Mouse (Mus musculus): ENCODE results near the gene Fastkd5. TPM values are rescaled to one million over a fixed set of nuclear protein-coding genes. Genes with fewer than 3 reads are reported as not detected.
"Not testable (repeated sequence)": the region's sequence is repeated elsewhere in the genome, so short reads cannot be mapped to it uniquely, and the experiment has no call there.

Gene Fastkd5
- total RNA-seq, 2 experiments from 2014 or later, result 8.1 to 8.7 TPM

GRCm38 (mm10) chr2:130579791-130580190, 50.0 kb downstream of the Fastkd5 start:
- no peak for DNase-seq (ENCODE audit: low spot score in 2 of 2)

GRCm38 (mm10) chr2:130578148-130578547, 51.7 kb downstream of the Fastkd5 start:
- DNase-seq (ENCODE audit: low spot score in 2 of 2), result peak; percentile 67 to 69

- no peak for DNase-seq (ENCODE audit: low spot score in 2 of 2)
Observed at GRCm38 (mm10) chr2:130577632-130578031, 52.2 kb downstream of the Fastkd5 start.

- no peak for DNase-seq (ENCODE audit: low spot score in 2 of 2)
Observed at GRCm38 (mm10) chr2:130577021-130577420, 52.8 kb downstream of the Fastkd5 start.

GRCm38 (mm10) chr2:130576564-130576963, 53.3 kb downstream of the Fastkd5 start:
- DNase-seq (ENCODE audit: low spot score in 2 of 2), result not testable (repeated sequence)

GRCm38 (mm10) chr2:130575873-130576272, 54.0 kb downstream of the Fastkd5 start, which contains the start of gene Oxt:
TSS of gene Oxt (plus strand) at chr2:130576173.
- DNase-seq (ENCODE audit: low spot score in 2 of 2), result no peak

GRCm38 (mm10) chr2:130574960-130575359, 54.9 kb downstream of the Fastkd5 start:
- no peak for DNase-seq (ENCODE audit: low spot score in 2 of 2)

GRCm38 (mm10) chr2:130569926-130570325, 59.9 kb downstream of the Fastkd5 start:
- DNase-seq (ENCODE audit: low spot score in 2 of 2), result no peak

- no peak for DNase-seq (ENCODE audit: low spot score in 2 of 2)
Observed at GRCm38 (mm10) chr2:130568921-130569320, 60.9 kb downstream of the Fastkd5 start.

- DNase-seq (ENCODE audit: low spot score in 2 of 2), result no peak
Observed at GRCm38 (mm10) chr2:130564983-130565382, 64.8 kb downstream of the Fastkd5 start.

- no peak for DNase-seq (ENCODE audit: low spot score in 2 of 2)
Observed at GRCm38 (mm10) chr2:130564063-130564462, 65.8 kb downstream of the Fastkd5 start.

Other genes with a start within 250 kb of the Fastkd5 start
- 10 to 100 TPM; 16.9 to 20.0 TPM for gene Cpxm1, start 232.5 kb downstream of the Fastkd5 start, total RNA-seq (2021)
- gene Gm28372, start 224.8 kb downstream of the Fastkd5 start, total RNA-seq (2021), result not detected
- not detected for gene 1700020A23Rik, start 224.8 kb downstream of the Fastkd5 start, total RNA-seq (2021)
- gene Tmem239, start 223.5 kb downstream of the Fastkd5 start, total RNA-seq (2021), result not detected
- 10 to 100 TPM; 87.1 to 98.7 TPM for gene Vps16, start 205.7 kb downstream of the Fastkd5 start, total RNA-seq (2021)
- 10 to 100 TPM; 19.1 to 23.3 TPM for gene Pced1a, start 205.3 kb downstream of the Fastkd5 start, total RNA-seq (2021)
- gene Ptpra, start 179.7 kb downstream of the Fastkd5 start, total RNA-seq (2021), result 100 to 1,000 TPM; 283 to 297 TPM
- gene Mrps26, start 66.3 kb downstream of the Fastkd5 start, total RNA-seq (2021), result 10 to 100 TPM; 73.6 to 81.5 TPM
- not detected for gene Oxt, start 53.9 kb downstream of the Fastkd5 start, total RNA-seq (2021)
- not detected for gene Avp, start 47.5 kb downstream of the Fastkd5 start, total RNA-seq (2021)
- 1 to 10 TPM; 7.4 to 8.2 TPM for gene Ubox5, start within 50 bp of the Fastkd5 start, total RNA-seq (2021)
- gene Lzts3, start 12.8 kb upstream of the Fastkd5 start, total RNA-seq (2021), result 10 to 100 TPM; 43.9 to 50.5 TPM
- gene Ddrgk1, start 34.6 kb upstream of the Fastkd5 start, total RNA-seq (2021), result 10 to 100 TPM; 57.9 to 71.9 TPM
- 10 to 100 TPM; 39.5 to 43.4 TPM for gene Itpa, start 37.6 kb upstream of the Fastkd5 start, total RNA-seq (2021)
- gene Slc4a11, start 67.5 kb upstream of the Fastkd5 start, total RNA-seq (2021), result under 1 TPM; 0.21 to 0.38 TPM